Mouse (Mus musculus) thymus, adult 2 months (tissue): ENCODE results near the gene Pxylp1.

Experiments used
- CTCF ChIP-seq: fragments of 200-500 bp; IDR thresholded peaks from 2 replicates; pipeline ENCODE4 v1.5.1; 2012; ENCODE audit warnings: mild to moderate bottlenecking, control low read depth, low read length, moderate library complexity, borderline replicate concordance; ENCODE audit not compliant: control insufficient read depth, poor library complexity, insufficient read depth; ENCODE audit errors: extremely low read depth
- POLR2A ChIP-seq: fragments of 200-500 bp; IDR thresholded peaks from 2 replicates; pipeline ENCODE4 v1.6.1; 2012; ENCODE audit warnings: mild to moderate bottlenecking, low read length, control low read depth, moderate library complexity; ENCODE audit not compliant: control insufficient read depth, poor library complexity, insufficient read depth; ENCODE audit errors: extremely low read depth

DNA sequence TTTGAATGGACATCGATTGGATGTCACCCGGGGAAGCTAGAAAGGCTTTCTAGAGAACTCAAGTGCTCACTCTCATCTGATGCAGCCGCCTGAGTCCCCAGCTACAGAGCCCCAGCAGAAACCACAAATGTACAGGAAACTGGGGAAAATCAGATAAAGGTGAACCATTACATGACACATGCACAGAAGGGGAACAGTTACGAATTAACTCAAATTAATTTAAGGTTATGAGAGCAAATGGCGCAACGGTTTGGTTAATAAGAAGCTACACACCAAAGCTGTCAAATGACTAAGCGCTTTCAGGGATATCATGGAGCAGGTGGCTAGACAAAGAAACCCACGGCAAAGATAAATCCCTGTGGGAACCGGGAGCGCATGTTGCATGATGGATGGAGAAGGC is 104.7 kb downstream of the Pxylp1 start:
- no peak for TF ChIP-seq CTCF
- TF ChIP-seq POLR2A = no peak
